Mouse (Mus musculus) spleen, postnatal 36 days (tissue): ENCODE measurements around the gene Prickle3.
"Not testable (repeated sequence)": the region's sequence is repeated elsewhere in the genome, so short reads cannot be mapped to it uniquely, and the experiment has no call there.

Experiments
- DNase-seq, 2 experiments: peaks; one replicate each; pipeline ENCODE4 v3.0.0; 2022; ENCODE audit warnings: low spot score in 2 of 2, mixed read lengths in 1 of 2

Prickle3 gene

GRCm38 (mm10) chrX:7670921-7671623 is 14.0 kb downstream of the Prickle3 start, which contains the start of gene Plp2:
Gene Plp2, minus strand, starts transcription at chrX:7671390.
- peak; percentile 50 to 63 for DNase-seq

GRCm38 (mm10) chrX:7672739-7673138 is 15.7 kb downstream of the Prickle3 start:
- DNase-seq: no peak

GRCm38 (mm10) chrX:7673578-7674281 is 16.7 kb downstream of the Prickle3 start:
- peak; percentile 67 to 69 for DNase-seq

DNA sequence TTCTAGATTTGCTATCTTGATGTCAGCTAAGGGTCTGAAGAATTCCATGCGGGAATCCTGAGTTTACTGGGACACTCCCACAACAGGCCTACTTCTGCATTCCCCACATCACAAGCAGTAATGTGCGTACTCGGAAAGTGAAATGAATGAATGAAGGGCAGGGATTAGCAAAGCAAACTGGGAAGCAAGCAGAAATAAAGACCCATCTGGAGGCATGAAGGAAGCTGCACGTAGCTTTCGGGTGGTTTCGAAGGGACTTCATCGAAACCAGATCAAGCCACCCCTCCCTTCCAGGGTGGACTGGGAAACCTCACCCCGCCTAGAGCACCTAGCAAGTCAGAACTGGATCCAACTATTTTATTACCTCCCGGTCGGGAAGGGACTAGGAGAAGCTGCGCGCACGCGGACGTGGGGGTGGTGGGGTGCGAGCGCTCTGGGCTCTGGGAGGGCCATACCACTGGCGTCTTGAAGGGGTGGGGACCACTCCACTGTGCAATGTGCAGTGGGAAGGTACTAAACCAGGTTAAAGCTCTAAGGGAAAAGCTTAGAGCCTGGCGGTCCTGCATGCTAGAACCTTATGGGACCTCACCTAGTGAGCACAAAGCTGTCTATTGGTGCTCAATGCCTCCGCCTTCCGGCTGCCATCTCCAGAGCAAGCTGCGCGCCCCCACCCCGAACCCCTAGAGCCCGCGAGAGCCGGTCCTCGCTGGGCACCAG is 17.4 kb downstream of the Prickle3 start:
- peak; percentile 17 to 29 for DNase-seq

DNA sequence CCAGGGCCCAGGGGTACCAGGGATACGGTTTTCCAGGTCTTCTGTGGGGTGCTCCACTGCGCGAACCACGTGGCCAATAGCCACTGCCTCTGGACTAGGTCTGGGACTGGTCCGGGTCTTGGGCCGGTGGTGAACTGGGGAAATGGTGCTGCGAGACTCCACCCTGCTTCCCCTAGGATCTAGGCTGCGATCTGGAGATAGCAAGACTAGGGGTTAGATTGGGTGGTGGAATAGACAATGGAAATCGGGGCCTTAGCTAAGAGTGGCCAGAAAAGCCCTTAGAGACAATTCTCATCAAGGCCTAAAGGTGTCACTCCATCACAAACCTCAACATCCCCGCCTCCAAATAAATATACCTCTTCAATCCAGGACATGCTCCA is 17.9 kb downstream of the Prickle3 start:
- DNase-seq: no peak

DNA sequence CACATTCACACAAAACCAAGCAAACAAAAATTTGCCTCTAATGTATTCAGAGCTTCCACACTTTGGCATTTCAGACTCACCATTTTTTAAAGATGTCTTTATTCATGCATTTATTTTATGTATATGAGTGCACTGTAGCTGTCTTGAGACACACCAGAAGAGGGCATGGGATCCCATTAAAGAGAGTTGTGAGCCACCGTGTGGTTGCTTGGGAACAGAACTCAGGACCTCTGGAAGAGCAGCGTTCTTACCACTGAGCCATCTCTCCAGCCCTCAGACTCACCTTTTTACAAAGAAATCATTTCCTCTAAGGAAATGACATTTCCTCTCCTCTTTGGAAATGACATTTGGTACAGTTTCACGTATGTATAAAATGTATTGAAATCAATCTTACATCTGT is 21.9 kb downstream of the Prickle3 start:
- no peak for DNase-seq

DNA sequence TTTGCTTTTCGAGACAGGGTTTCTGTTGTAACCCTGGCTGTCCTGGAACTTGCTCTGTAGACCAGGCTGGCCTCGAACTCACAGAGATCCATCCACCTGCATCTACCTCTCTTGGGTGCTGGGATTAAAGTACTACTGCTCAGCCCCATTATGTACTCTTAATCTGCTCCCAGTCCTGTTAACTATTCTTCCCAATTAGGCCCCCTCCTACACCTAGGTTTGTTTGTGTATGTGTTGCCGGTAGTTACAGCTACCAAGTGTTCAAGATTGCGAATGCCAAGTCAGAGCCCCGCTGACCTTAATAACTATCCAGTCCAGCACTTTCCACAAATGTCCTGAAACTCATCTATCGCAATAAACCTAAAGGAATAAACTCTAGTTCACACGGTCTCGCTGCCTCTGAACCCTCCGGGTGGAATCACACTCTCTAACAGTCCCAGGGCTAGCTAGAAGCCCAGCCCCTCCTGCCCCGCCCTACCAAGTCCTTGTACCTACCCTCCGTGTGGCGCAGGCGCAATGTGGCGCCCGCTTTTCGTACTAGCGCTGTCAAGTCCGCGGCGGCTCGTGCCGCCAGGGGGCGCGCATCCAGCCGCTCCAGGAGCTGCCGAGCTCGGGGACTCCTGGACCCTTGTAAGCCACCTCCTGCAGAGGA is 22.5 kb downstream of the Prickle3 start:
- peak; percentile 85 to 89 for DNase-seq

GRCm38 (mm10) chrX:7680057-7680412 is 23.0 kb downstream of the Prickle3 start:
- DNase-seq: no peak

DNA sequence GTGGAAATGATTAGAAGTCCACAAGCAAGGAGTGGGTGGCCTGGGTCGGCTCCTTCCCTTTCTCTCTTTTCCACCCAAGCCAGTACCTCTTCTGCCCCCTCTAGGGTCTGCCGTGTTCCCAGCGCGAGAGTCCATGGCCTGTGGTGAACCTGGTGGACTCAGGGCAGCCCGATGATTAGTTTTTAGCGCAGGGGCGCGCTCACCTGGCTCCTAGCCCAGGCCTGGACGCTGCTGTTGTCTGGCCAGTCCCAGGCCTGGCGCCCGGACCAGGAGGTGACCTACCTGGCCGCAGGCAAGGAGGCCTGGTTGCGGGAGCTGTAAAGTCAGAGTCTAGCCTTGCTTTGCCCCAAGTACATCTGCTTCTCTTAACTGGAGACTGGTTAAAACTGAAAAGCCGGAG is 23.8 kb downstream of the Prickle3 start, which contains the start of gene Magix:
Gene Magix, minus strand, starts transcription at position 388 of the 400 bp plus-strand sequence.
- DNase-seq: no peak

DNA sequence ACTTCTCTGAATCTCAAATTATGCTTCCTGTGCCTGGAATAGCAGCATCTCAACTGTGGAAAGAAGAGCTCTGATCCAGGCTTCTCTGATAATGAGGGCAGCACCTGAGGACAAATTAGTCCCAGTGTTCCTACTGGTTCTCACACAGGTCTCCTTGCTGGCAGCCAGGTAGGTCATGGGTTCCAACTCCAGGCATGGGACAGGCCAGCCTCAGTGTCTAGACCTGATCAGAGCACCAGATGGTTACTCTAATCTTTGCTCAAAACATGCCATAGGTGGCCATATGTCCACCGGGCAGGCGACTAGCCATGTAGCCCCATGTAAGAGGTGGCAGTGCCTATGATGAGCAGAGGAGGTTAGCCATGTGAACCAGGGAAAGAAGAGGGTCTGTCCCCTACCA is 31.3 kb downstream of the Prickle3 start:
- no peak for DNase-seq

GRCm38 (mm10) chrX:7690486-7690885 is 33.4 kb downstream of the Prickle3 start:
- no peak for DNase-seq

GRCm38 (mm10) chrX:7692862-7693261 is 35.8 kb downstream of the Prickle3 start:
- DNase-seq: peak; percentile 19 to 27

- DNase-seq: no peak
Observed at GRCm38 (mm10) chrX:7696520-7696919, 39.5 kb downstream of the Prickle3 start.

DNA sequence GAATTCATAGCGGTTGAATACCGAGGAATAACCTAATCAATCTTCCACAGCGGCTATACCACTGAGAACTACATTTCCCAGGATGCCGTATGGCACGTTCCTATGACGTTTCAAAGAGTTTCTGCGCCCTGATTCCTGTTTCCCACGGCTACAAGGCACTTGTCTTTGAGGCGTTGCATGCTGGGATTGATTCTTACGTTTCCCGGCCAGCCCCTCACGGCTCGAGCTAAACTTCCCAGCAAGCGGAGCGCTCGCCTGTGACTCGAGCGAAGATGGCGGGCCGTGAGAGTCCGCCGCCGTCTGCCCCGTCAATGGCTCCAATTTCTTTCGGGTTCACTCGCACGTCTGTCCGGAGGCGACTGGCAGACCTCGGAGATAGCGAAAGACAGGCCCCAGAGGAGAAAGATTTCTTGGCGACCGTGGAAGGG is 39.9 kb downstream of the Prickle3 start, which contains the start of gene Gpkow:
Gene Gpkow, plus strand, starts transcription at position 178 of the 428 bp plus-strand sequence.
- peak; percentile 86 to 88 for DNase-seq

DNA sequence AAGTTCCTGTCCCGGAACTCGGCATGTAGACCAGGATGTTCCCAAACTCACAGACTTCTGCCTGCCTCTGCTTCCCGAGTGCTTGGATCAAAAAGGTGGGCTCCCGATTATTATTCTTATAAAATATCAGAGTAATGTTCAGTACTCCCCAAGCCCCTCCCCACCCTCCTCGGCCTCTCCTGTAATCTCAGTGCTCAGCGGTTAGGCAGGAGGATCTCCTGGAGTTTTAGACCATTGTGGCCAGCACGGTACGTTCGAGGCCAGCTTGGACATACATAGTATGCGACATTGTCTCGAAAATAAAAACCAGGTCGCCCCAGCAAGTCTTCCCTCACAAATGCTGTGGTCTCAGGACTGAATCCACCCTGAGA is 56.7 kb downstream of the Prickle3 start:
- not testable (repeated sequence) for DNase-seq

DNA sequence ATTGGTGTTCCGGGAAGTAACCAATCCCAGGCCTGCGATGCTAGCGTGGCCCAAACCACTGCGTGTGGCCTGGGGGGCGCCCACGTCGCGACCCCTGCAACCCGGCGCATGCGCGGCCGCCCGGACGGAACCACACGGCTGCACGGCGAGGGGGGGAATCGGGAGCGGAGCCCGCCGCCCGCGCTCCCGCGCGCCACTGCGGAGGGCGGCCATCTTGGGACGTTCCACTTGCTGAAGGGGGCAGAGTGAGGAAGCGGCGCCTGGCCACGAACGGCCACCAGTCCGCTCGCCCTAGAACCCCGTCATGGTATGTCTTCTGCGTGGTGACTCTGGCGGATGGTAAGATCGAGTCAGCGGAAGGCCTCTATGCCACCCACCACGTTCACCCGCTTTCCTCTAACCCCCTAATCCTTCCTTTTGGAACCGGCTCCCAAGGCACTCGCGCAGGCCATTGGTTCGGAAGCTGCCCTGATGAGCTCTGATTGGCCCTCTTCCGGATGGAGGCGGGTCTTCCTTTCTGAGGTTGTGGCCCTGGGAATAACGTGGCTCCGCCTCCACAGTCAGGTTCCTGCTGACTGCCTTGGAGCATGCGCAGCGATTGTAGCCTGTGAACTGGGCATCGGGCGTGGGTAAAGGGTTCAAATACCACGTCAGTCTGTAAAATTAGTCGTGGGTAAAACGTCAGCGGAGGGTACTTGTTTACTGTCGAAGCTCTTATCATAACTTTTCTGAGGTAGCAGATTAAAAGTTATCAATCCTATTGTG is 57.3 kb downstream of the Prickle3 start, which contains the start of gene Wdr45:
Gene Wdr45, plus strand, starts transcription at position 199 of the 765 bp plus-strand sequence.
- peak; percentile 93 to 96 for DNase-seq

- DNase-seq: not testable (repeated sequence)
Observed at GRCm38 (mm10) chrX:7716058-7716457, 59.0 kb downstream of the Prickle3 start.
